In genomic region chr7:45801348-45801747, GRCm38 (mm10) we compare ENCODE assay signal across 8 mouse cellular contexts. TPM values are rescaled to one million over a fixed set of nuclear protein-coding genes. Genes with fewer than 3 reads are reported as not detected.
DNase-seq lines count a peak whose midpoint lies in the region; ATAC-seq lines count a peak whose summit lies in the region.

No protein-coding gene starts in this region.

- 5% methylated on average over 12 of the region's 12 CpGs for WGBS in hindbrain, embryonic 10.5 days
- WGBS in hindbrain, embryonic 12.5 days, result 5% methylated on average over 12 of the region's 12 CpGs
- WGBS in limb, embryonic 10.5 days, result 4% methylated on average over 12 of the region's 12 CpGs
- 4% methylated on average over 12 of the region's 12 CpGs for WGBS in midbrain, embryonic 12.5 days

- H3K4me1 ChIP-seq in hindbrain, embryonic 10.5 days (replicated peaks), result peaks cover 43% of the 10 kb centered on the region
- peaks cover 30% of the 10 kb centered on the region for H3K4me1 ChIP-seq in hindbrain, embryonic 12.5 days
- peaks cover 33% of the 10 kb centered on the region for H3K4me1 ChIP-seq in limb, embryonic 10.5 days
- peaks cover 34% of the 10 kb centered on the region for H3K4me1 ChIP-seq in midbrain, embryonic 12.5 days

- H3K36me3 ChIP-seq in hindbrain, embryonic 10.5 days, result peaks cover 73% of the 10 kb centered on the region
- H3K36me3 ChIP-seq in hindbrain, embryonic 12.5 days, result peaks cover 63% of the 10 kb centered on the region
- peaks cover 46% of the 10 kb centered on the region for H3K36me3 ChIP-seq in limb, embryonic 10.5 days
- H3K36me3 ChIP-seq in midbrain, embryonic 12.5 days, result peaks cover 50% of the 10 kb centered on the region

- peak; percentile 92 for DNase-seq in hindbrain, embryonic 10.5 days (ENCODE audit: low spot score)
- peak; percentile 88 for DNase-seq in embryo, embryonic 9.5 days (ENCODE audit: extremely low spot score)
- peak; percentile 87 to 93 for DNase-seq in gastrocnemius, postnatal 4 days (ENCODE audit: low spot score in 2 of 2)
- peak; percentile 88 for DNase-seq in kidney, adult 11 months
- DNase-seq in limb, embryonic 10.5 days (ENCODE audit: low spot score), result peak; percentile 97
- DNase-seq in skeletal muscle tissue, adult 2 months (ENCODE audit: low read depth, low spot score), result peak; percentile 86

- no peak overlapping the region for H3K4me2 ChIP-seq in hindbrain, embryonic 12.5 days (replicated peaks)
- no peak overlapping the region for H3K4me2 ChIP-seq in midbrain, embryonic 12.5 days (replicated peaks)

- no peak for ATAC-seq in hindbrain, embryonic 12.5 days (ENCODE audit: low FRiP score)
- peak; percentile 18; the same call in 1 of the 2 replicates for ATAC-seq in midbrain, embryonic 12.5 days (ENCODE audit: low FRiP score, low read depth)

- H3K9ac ChIP-seq in hindbrain, embryonic 12.5 days, result no peak overlapping the region
- no peak overlapping the region; the same call in 1 of the 2 replicates for H3K9ac ChIP-seq in midbrain, embryonic 12.5 days (replicated peaks)

- peaks cover 50% of the 10 kb centered on the region for H3K27me3 ChIP-seq in hindbrain, embryonic 10.5 days (ENCODE audit: insufficient read depth, poor library complexity, severe bottlenecking)
- peaks cover 33% of the 10 kb centered on the region for H3K27me3 ChIP-seq in hindbrain, embryonic 12.5 days
- peaks cover 46% of the 10 kb centered on the region for H3K27me3 ChIP-seq in limb, embryonic 10.5 days (ENCODE audit: low read depth, poor library complexity, severe bottlenecking)
- peaks cover 39% of the 10 kb centered on the region for H3K27me3 ChIP-seq in midbrain, embryonic 12.5 days

- H3K9me3 ChIP-seq in hindbrain, embryonic 10.5 days, result no peaks in the 10 kb centered on the region
- H3K9me3 ChIP-seq in hindbrain, embryonic 12.5 days (replicated peaks), result no peaks in the 10 kb centered on the region
- H3K9me3 ChIP-seq in limb, embryonic 10.5 days (replicated peaks), result no peaks in the 10 kb centered on the region
- no peaks in the 10 kb centered on the region for H3K9me3 ChIP-seq in midbrain, embryonic 12.5 days

- 0 out of 2 replicates have a peak overlapping the region, but pooled peaks have one; percentile 32 for H3K4me3 ChIP-seq in hindbrain, embryonic 10.5 days
- H3K4me3 ChIP-seq in hindbrain, embryonic 12.5 days, result no peak overlapping the region
- peak overlapping the region; percentile 26 for H3K4me3 ChIP-seq in limb, embryonic 10.5 days
- H3K4me3 ChIP-seq in midbrain, embryonic 12.5 days, result no peak overlapping the region

- H3K27ac ChIP-seq in hindbrain, embryonic 10.5 days, result no peak overlapping the region
- H3K27ac ChIP-seq in hindbrain, embryonic 12.5 days, result no peak overlapping the region
- no peak overlapping the region for H3K27ac ChIP-seq in limb, embryonic 10.5 days
- peak overlapping the region; percentile 39; the same call in 1 of the 2 replicates for H3K27ac ChIP-seq in midbrain, embryonic 12.5 days (replicated peaks)

RNA-seq across cellular contexts. Expression of gene Cyth2, which starts 13.0 kb away (rescaled TPM):
- 164 and 231 TPM in 2 replicates for polyA plus RNA-seq in hindbrain, embryonic 10.5 days (2016; fragmentation: Nextera tagmentation; extraction: Ambion mirVana)
- polyA plus RNA-seq in hindbrain, embryonic 12.5 days (2016; fragmentation: Nextera tagmentation; extraction: Ambion mirVana), result 280 and 284 TPM in 2 replicates
- 10 to 100 TPM; 56.1 to 61.5 TPM for total RNA-seq in gastrocnemius, postnatal 4 days (2021)
- polyA plus RNA-seq in limb, embryonic 10.5 days (2016; fragmentation: Nextera tagmentation; extraction: Ambion mirVana), result 170 TPM in 2 replicates
- 288 and 293 TPM in 2 replicates for polyA plus RNA-seq in midbrain, embryonic 12.5 days (2016; fragmentation: Nextera tagmentation; extraction: Ambion mirVana)

RNA-seq across cellular contexts. Expression of gene Sult2b1, which starts 16.9 kb away (rescaled TPM):
- polyA plus RNA-seq in hindbrain, embryonic 10.5 days (2016; fragmentation: Nextera tagmentation; extraction: Ambion mirVana), result 1.7 and 2.2 TPM in 2 replicates
- 2.4 and 3.0 TPM in 2 replicates for polyA plus RNA-seq in hindbrain, embryonic 12.5 days (2016; fragmentation: Nextera tagmentation; extraction: Ambion mirVana)
- under 1 TPM in 1 of 2 experiments, not detected in 1; 0.60 TPM for total RNA-seq in gastrocnemius, postnatal 4 days (2021)
- polyA plus RNA-seq in limb, embryonic 10.5 days (2016; fragmentation: Nextera tagmentation; extraction: Ambion mirVana), result 1.8 and 2.1 TPM in 2 replicates
- polyA plus RNA-seq in midbrain, embryonic 12.5 days (2016; fragmentation: Nextera tagmentation; extraction: Ambion mirVana), result 1.5 and 2.2 TPM in 2 replicates

RNA-seq across cellular contexts. Expression of gene Lmtk3, which starts 17.8 kb away (rescaled TPM):
- polyA plus RNA-seq in hindbrain, embryonic 10.5 days (2016; fragmentation: Nextera tagmentation; extraction: Ambion mirVana), result 2.3 and 5.4 TPM in 2 replicates
- 8.4 and 11.9 TPM in 2 replicates for polyA plus RNA-seq in hindbrain, embryonic 12.5 days (2016; fragmentation: Nextera tagmentation; extraction: Ambion mirVana)
- under 1 TPM; 0.54 to 0.65 TPM for total RNA-seq in gastrocnemius, postnatal 4 days (2021)
- polyA plus RNA-seq in limb, embryonic 10.5 days (2016; fragmentation: Nextera tagmentation; extraction: Ambion mirVana), result 2.2 and 3.2 TPM in 2 replicates
- polyA plus RNA-seq in midbrain, embryonic 12.5 days (2016; fragmentation: Nextera tagmentation; extraction: Ambion mirVana), result 10.6 and 11.1 TPM in 2 replicates

RNA-seq across cellular contexts. Expression of gene Kcnj14, which starts 23.2 kb away (rescaled TPM):
- 0.91 and 1.0 TPM in 2 replicates for polyA plus RNA-seq in hindbrain, embryonic 10.5 days (2016; fragmentation: Nextera tagmentation; extraction: Ambion mirVana)
- 0.80 and 0.96 TPM in 2 replicates for polyA plus RNA-seq in hindbrain, embryonic 12.5 days (2016; fragmentation: Nextera tagmentation; extraction: Ambion mirVana)
- under 1 TPM; 0.39 TPM for total RNA-seq in gastrocnemius, postnatal 4 days (2021)
- polyA plus RNA-seq in limb, embryonic 10.5 days (2016; fragmentation: Nextera tagmentation; extraction: Ambion mirVana), result 1.2 and 1.4 TPM in 2 replicates
- polyA plus RNA-seq in midbrain, embryonic 12.5 days (2016; fragmentation: Nextera tagmentation; extraction: Ambion mirVana), result 0.46 and 1.1 TPM in 2 replicates

RNA-seq across cellular contexts. Expression of gene Grwd1, which starts 29.4 kb away (rescaled TPM):
- polyA plus RNA-seq in hindbrain, embryonic 10.5 days (2016; fragmentation: Nextera tagmentation; extraction: Ambion mirVana), result 85.2 and 110 TPM in 2 replicates
- 43.2 and 45.8 TPM in 2 replicates for polyA plus RNA-seq in hindbrain, embryonic 12.5 days (2016; fragmentation: Nextera tagmentation; extraction: Ambion mirVana)
- total RNA-seq in gastrocnemius, postnatal 4 days (2021), result 10 to 100 TPM; 17.4 to 18.0 TPM
- polyA plus RNA-seq in limb, embryonic 10.5 days (2016; fragmentation: Nextera tagmentation; extraction: Ambion mirVana), result 116 and 156 TPM in 2 replicates
- polyA plus RNA-seq in midbrain, embryonic 12.5 days (2016; fragmentation: Nextera tagmentation; extraction: Ambion mirVana), result 50.1 and 50.2 TPM in 2 replicates

Comparison
In these comparisons a context has a peak if more than half of its experiments do, and no peak if none do; other contexts are left out.
1. H3K4me3 ChIP-seq: peak in hindbrain, embryonic 10.5 days (single experiment) and limb, embryonic 10.5 days (single experiment); none in hindbrain, embryonic 12.5 days (single experiment) and midbrain, embryonic 12.5 days (single experiment).
2. Peak in every context shown above with its lines, with median percentiles within 50 percentile points of each other: DNase-seq.